In the genomic region with DNA sequence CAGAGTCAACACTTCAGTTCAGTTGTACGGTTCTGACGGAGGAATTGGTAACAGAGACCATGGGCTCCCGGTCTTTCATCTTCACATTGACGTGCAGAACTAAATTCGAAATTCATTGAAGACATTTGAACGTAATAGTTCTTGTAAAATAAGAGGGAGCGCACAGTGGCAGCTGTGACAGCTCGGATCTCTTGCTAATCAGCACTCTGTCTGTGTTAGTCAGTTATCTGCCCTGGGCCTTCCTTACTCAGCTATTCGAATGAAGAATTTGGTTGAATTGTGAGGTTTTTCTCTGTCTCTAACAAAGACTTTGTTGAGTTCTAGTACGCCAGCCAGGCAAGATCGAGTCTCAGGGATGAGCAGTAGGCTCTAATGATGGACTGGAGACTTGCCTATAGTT, we compare ENCODE assay signal across 15 mouse cellular contexts. TPM values are rescaled to one million over a fixed set of nuclear protein-coding genes. Genes with fewer than 3 reads are reported as not detected.
DNase-seq lines count a peak whose midpoint lies in the region; ATAC-seq and TF ChIP-seq lines count a peak whose summit lies in the region.
"Had no signal": no experiment of that assay in that cellular context is flagged by ENCODE, and none has a peak within 500 bp of the region (broad histone marks: within the 10 kb centered on the region; RNA-seq: fewer than 3 reads in every experiment).

No protein-coding gene starts in this region.

- ATAC-seq in forebrain, embryonic 15.5 days (replicated peaks): no peak
- ATAC-seq in forebrain, embryonic 11.5 days (replicated peaks; ENCODE audit: low FRiP score): no peak
- ATAC-seq in stomach, embryonic 15.5 days (ENCODE audit: insufficient read depth, low FRiP score, low read depth): no peak
- no peak for ATAC-seq in stomach, postnatal 0 days (ENCODE audit: low FRiP score, low TSS enrichment)
- no peak for ATAC-seq in hindbrain, postnatal 0 days
- ATAC-seq: intestine, embryonic 16.5 days had no signal

- no peak for TF ChIP-seq EP300 in stomach, postnatal 0 days (optimal IDR thresholded peaks at IDR 0.05)

- peak overlapping the region; percentile 89; the same call in 1 of the 2 replicates for H3K9ac ChIP-seq in forebrain, embryonic 15.5 days (replicated peaks)
- no peak overlapping the region for H3K9ac ChIP-seq in forebrain, embryonic 11.5 days (ENCODE audit: low read length)
- H3K9ac ChIP-seq in stomach, embryonic 15.5 days: no peak overlapping the region
- H3K9ac ChIP-seq in stomach, postnatal 0 days (ENCODE audit: low read length): no peak overlapping the region
- no peak overlapping the region for H3K9ac ChIP-seq in hindbrain, postnatal 0 days (replicated peaks; ENCODE audit: low read length)
- H3K9ac ChIP-seq: lung, embryonic 15.5 days had no signal

- H3K27me3 ChIP-seq in forebrain, embryonic 15.5 days: no peaks in the 10 kb centered on the region
- peaks cover 4% of the 10 kb centered on the region; the same call in 1 of the 2 replicates for H3K27me3 ChIP-seq in forebrain, embryonic 11.5 days (ENCODE audit: control insufficient read depth, insufficient read depth, low read length)
- H3K27me3 ChIP-seq in stomach, embryonic 15.5 days (replicated peaks): 0 out of 2 replicates have a peak, but pooled peaks cover 3% of the 10 kb centered on the region
- H3K27me3 ChIP-seq in stomach, postnatal 0 days (ENCODE audit: control insufficient read depth, insufficient read depth, low read length): no peaks in the 10 kb centered on the region
- H3K27me3 ChIP-seq in hindbrain, postnatal 0 days (ENCODE audit: insufficient read depth, low read length): no peaks in the 10 kb centered on the region

- WGBS in forebrain, embryonic 15.5 days: 64% methylated on average over 11 of the region's 11 CpGs
- WGBS in forebrain, embryonic 11.5 days: 86% methylated on average over 11 of the region's 11 CpGs
- 81% methylated on average over 11 of the region's 11 CpGs for WGBS in stomach, embryonic 15.5 days
- 82% methylated on average over 11 of the region's 11 CpGs for WGBS in stomach, postnatal 0 days
- WGBS in hindbrain, postnatal 0 days: 63% methylated on average over 11 of the region's 11 CpGs

- H3K36me3 ChIP-seq in forebrain, embryonic 15.5 days: no peaks in the 10 kb centered on the region
- no peaks in the 10 kb centered on the region for H3K36me3 ChIP-seq in forebrain, embryonic 11.5 days (ENCODE audit: control insufficient read depth, insufficient read depth, low read length)
- no peaks in the 10 kb centered on the region for H3K36me3 ChIP-seq in stomach, embryonic 15.5 days
- no peaks in the 10 kb centered on the region for H3K36me3 ChIP-seq in stomach, postnatal 0 days (ENCODE audit: control insufficient read depth, insufficient read depth, low read length)
- no peaks in the 10 kb centered on the region for H3K36me3 ChIP-seq in hindbrain, postnatal 0 days (ENCODE audit: insufficient read depth, low read length)
- H3K36me3 ChIP-seq: lung, embryonic 15.5 days had no signal

- DNase-seq in forebrain, embryonic 11.5 days (ENCODE audit: low spot score): no peak
- no peak for DNase-seq in stomach, postnatal 0 days (ENCODE audit: low spot score)
- DNase-seq in hindbrain, postnatal 0 days (ENCODE audit: low spot score): no peak
- no peak for DNase-seq in adrenal gland, postnatal 25 days
- DNase-seq in embryo, embryonic 9.5 days (ENCODE audit: extremely low spot score): no peak
- no peak for DNase-seq in urinary bladder, postnatal 36 days (ENCODE audit: low spot score in 2 of 2)
- DNase-seq: gastrocnemius, postnatal 25 days; kidney, postnatal 36 days; liver; thymus, postnatal 36 days had no signal

- peak overlapping the region; percentile 94; the same call in 1 of the 2 replicates for H3K27ac ChIP-seq in forebrain, embryonic 15.5 days (replicated peaks)
- no peak overlapping the region for H3K27ac ChIP-seq in forebrain, embryonic 11.5 days (ENCODE audit: low read depth, low read length)
- no peak overlapping the region for H3K27ac ChIP-seq in stomach, embryonic 15.5 days
- H3K27ac ChIP-seq in stomach, postnatal 0 days (replicated peaks): no peak overlapping the region
- no peak overlapping the region; the same call in 1 of the 2 replicates for H3K27ac ChIP-seq in hindbrain, postnatal 0 days
- H3K27ac ChIP-seq: lung, embryonic 15.5 days had no signal

- TF ChIP-seq CTCF in stomach, postnatal 0 days (IDR thresholded peaks at IDR 0.05; ENCODE audit: low read depth): no peak
- no peak for TF ChIP-seq CTCF in hindbrain, postnatal 0 days (IDR thresholded peaks at IDR 0.05; ENCODE audit: low read depth)

- H3K4me1 ChIP-seq in forebrain, embryonic 15.5 days: peaks cover 59% of the 10 kb centered on the region
- H3K4me1 ChIP-seq in forebrain, embryonic 11.5 days (replicated peaks; ENCODE audit: control insufficient read depth, insufficient read depth, low read length): peaks cover 6% of the 10 kb centered on the region; the same call in 1 of the 2 replicates
- peaks cover 5% of the 10 kb centered on the region for H3K4me1 ChIP-seq in stomach, embryonic 15.5 days
- 0 out of 2 replicates have a peak, but pooled peaks cover 3% of the 10 kb centered on the region for H3K4me1 ChIP-seq in stomach, postnatal 0 days (replicated peaks; ENCODE audit: control insufficient read depth, insufficient read depth)
- H3K4me1 ChIP-seq in hindbrain, postnatal 0 days (ENCODE audit: insufficient read depth, low read length): peaks cover 23% of the 10 kb centered on the region

- H3K4me2 ChIP-seq in forebrain, embryonic 15.5 days (replicated peaks): peak overlapping the region; percentile 66
- no peak overlapping the region for H3K4me2 ChIP-seq in forebrain, embryonic 11.5 days (ENCODE audit: low read depth, low read length, severe bottlenecking)
- peak overlapping the region; percentile 91; the same call in 1 of the 2 replicates for H3K4me2 ChIP-seq in stomach, embryonic 15.5 days
- H3K4me2 ChIP-seq in stomach, postnatal 0 days (replicated peaks; ENCODE audit: low read depth): no peak overlapping the region
- H3K4me2 ChIP-seq in hindbrain, postnatal 0 days (ENCODE audit: low read depth, low read length): peak overlapping the region; percentile 57

- H3K4me3 ChIP-seq in forebrain, embryonic 15.5 days: peak overlapping the region; percentile 95
- no peak overlapping the region for H3K4me3 ChIP-seq in forebrain, embryonic 11.5 days (ENCODE audit: low read depth, low read length)
- no peak overlapping the region for H3K4me3 ChIP-seq in stomach, embryonic 15.5 days (replicated peaks)
- H3K4me3 ChIP-seq in stomach, postnatal 0 days (ENCODE audit: low read depth, low read length): no peak overlapping the region
- H3K4me3 ChIP-seq in hindbrain, postnatal 0 days (ENCODE audit: low read length): peak overlapping the region; percentile 94; the same call in 1 of the 2 replicates
- H3K4me3 ChIP-seq: erythroblast, embryonic 14.5 days had no signal

- H3K9me3 ChIP-seq in forebrain, embryonic 15.5 days: no peaks in the 10 kb centered on the region
- no peaks in the 10 kb centered on the region for H3K9me3 ChIP-seq in forebrain, embryonic 11.5 days (ENCODE audit: control insufficient read depth, low read length)
- no peaks in the 10 kb centered on the region for H3K9me3 ChIP-seq in stomach, embryonic 15.5 days
- H3K9me3 ChIP-seq in stomach, postnatal 0 days (ENCODE audit: control insufficient read depth, low read length): no peaks in the 10 kb centered on the region
- H3K9me3 ChIP-seq in hindbrain, postnatal 0 days (ENCODE audit: low read length): no peaks in the 10 kb centered on the region
- H3K9me3 ChIP-seq: lung, embryonic 15.5 days had no signal

RNA-seq across cellular contexts. Expression of gene Tspan5, which starts 3.1 kb away (rescaled TPM):
- polyA plus RNA-seq in forebrain, embryonic 15.5 days (2015; fragmentation: Nextera tagmentation; extraction: Ambion mirVana): 89.1 and 104 TPM in 2 replicates
- polyA plus RNA-seq in forebrain, embryonic 11.5 days (2014; fragmentation: Nextera tagmentation; extraction: Ambion mirVana): 43.4 and 48.5 TPM in 2 replicates
- polyA plus RNA-seq in stomach, embryonic 15.5 days (2015; fragmentation: Nextera tagmentation; extraction: Ambion mirVana): 34.9 and 37.0 TPM in 2 replicates
- polyA plus RNA-seq in stomach, postnatal 0 days (2015; fragmentation: Nextera tagmentation; extraction: Ambion mirVana): 21.9 and 22.3 TPM in 2 replicates
- 135 and 144 TPM in 2 replicates for total RNA-seq in hindbrain, postnatal 0 days (2014; rRNA removed)
- 85.6 and 86.0 TPM in 2 replicates for polyA plus RNA-seq in hindbrain, postnatal 0 days (2015; fragmentation: Nextera tagmentation; extraction: Ambion mirVana)
- total RNA-seq in adrenal gland, postnatal 25 days (2021): 50.1 and 58.3 TPM in 2 replicates

Comparison
In these comparisons a context has a peak if more than half of its experiments do, and no peak if none do; other contexts are left out.
1. H3K4me2 ChIP-seq: peak in forebrain, embryonic 15.5 days (single experiment), stomach, embryonic 15.5 days (single experiment) and hindbrain, postnatal 0 days (single experiment); none in forebrain, embryonic 11.5 days (single experiment) and stomach, postnatal 0 days (single experiment).
2. H3K4me3 ChIP-seq: peak in forebrain, embryonic 15.5 days (single experiment) and hindbrain, postnatal 0 days (single experiment); none in forebrain, embryonic 11.5 days (single experiment), stomach, embryonic 15.5 days (single experiment) and stomach, postnatal 0 days (single experiment).